Mouse (Mus musculus) limb, embryonic 11.5 days (tissue): ENCODE measurements around the gene Zfand2b. TPM values are rescaled to one million over a fixed set of nuclear protein-coding genes. Genes with fewer than 3 reads are reported as not detected.
A peak's percentile ranks its signal among the peaks of the same experiment; 100 is the strongest.

Experiments
- ATAC-seq: fragments of 200-750 bp; cut with Nextera tagmentation; 2 replicates; pipeline ENCODE4 v1.8.0; 2017; ENCODE audit warnings: low read depth; ENCODE audit not compliant: insufficient number of reproducible peaks, low FRiP score, low TSS enrichment
- DNase-seq: peaks from one replicate; pipeline ENCODE4 v3.0.0-alpha.2; 2015; ENCODE audit warnings: low spot score
- H3K27ac ChIP-seq: fragments of 300-500 bp; sonication (generic); replicated peaks from 2 replicates; pipeline ENCODE4 v1.5.1; 2014; ENCODE audit warnings: low read depth, mild to moderate bottlenecking, low read length
- H3K27me3 ChIP-seq: fragments of 300-500 bp; sonication (generic); 2 replicates; pipeline ENCODE4 v1.6.1; 2014; ENCODE audit warnings: mild to moderate bottlenecking, low read length, mixed read lengths; ENCODE audit not compliant: control insufficient read depth, insufficient read depth
- H3K36me3 ChIP-seq: fragments of 300-500 bp; sonication (generic); 2 replicates; pipeline ENCODE4 v1.6.1; 2014; ENCODE audit warnings: mild to moderate bottlenecking, low read length, moderate library complexity, mixed read lengths; ENCODE audit not compliant: control insufficient read depth, insufficient read depth
- H3K4me1 ChIP-seq: fragments of 300-500 bp; sonication (generic); 2 replicates; pipeline ENCODE4 v1.6.1; 2014; ENCODE audit warnings: low read length, mixed read lengths; ENCODE audit not compliant: control insufficient read depth, insufficient read depth
- H3K4me2 ChIP-seq: fragments of 300-500 bp; sonication (generic); 2 replicates; pipeline ENCODE4 v1.6.1; 2014; ENCODE audit warnings: low read depth, mild to moderate bottlenecking, moderate library complexity; ENCODE audit not compliant: severe bottlenecking
- H3K4me3 ChIP-seq: fragments of 300-500 bp; sonication (generic); 2 replicates; pipeline ENCODE4 v1.5.1; 2014; ENCODE audit warnings: low read depth, low read length
- H3K9ac ChIP-seq: fragments of 300-500 bp; sonication (generic); 2 replicates; pipeline ENCODE4 v1.6.1; 2014; ENCODE audit warnings: mild to moderate bottlenecking, low read length
- H3K9me3 ChIP-seq: fragments of 300-500 bp; sonication (generic); 2 replicates; pipeline ENCODE4 v1.6.1; 2016; ENCODE audit warnings: low read length; ENCODE audit not compliant: control insufficient read depth
- WGBS: fragments of 180-500 bp; shearing (Covaris S2); extraction: QIAGEN DNeasy Blood & Tissue Kit; methylation state at CpG from one replicate; pipeline ENCODE4 v1.1.7; 2014; 5-methylcytosine and 5-hydroxymethylcytosine counted together
- microRNA-seq: library from miRNA; unstranded; fragments of <30 nt; microRNA quantifications from one replicate; pipeline ENCODE4, GENCODE M21; 2016
- polyA plus RNA-seq: library from polyadenylated mRNA; unstranded; fragments of >200 nt; fragmentation: Nextera tagmentation; extraction: Ambion mirVana; gene quantifications from 2 replicates; pipeline ENCODE4 v1.2.1, GENCODE M21; 2014

Gene Zfand2b
- polyA plus RNA-seq, 1 experiment from 2014 or later, result 31.3 TPM

DNA sequence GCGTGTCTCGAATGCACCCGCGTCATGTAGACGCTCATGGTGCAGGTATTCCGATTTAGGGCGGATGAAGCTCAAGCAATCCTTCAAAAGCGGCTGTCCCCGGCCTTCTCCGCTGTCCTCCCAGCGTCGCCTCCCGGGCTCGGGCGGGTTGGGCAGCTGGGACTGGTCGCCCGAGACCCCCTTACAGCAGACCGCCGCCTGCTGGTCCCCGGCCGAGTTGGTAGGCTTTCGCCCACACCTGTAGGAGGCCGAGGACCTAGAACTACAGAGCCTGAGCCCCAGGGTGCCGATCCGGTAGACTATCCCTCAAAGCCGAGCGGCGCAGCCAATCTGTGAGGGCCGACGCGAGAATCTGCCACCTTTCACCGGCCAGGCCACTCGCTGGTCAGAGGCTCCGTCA lies 51.1 kb downstream of the Zfand2b start, which contains the start of gene Tuba4a:
Tuba4a (minus strand) TSS at position 335 of the 400 bp plus-strand sequence.
- Histone ChIP-seq H3K36me3 (peaks cover 2% of the 10 kb centered on the region; the same call in 1 of the 2 replicates), H3K9ac (peak within 1 kb of the TSS; percentile 40), H3K4me3 (peak within 1 kb of the TSS; percentile 45), H3K4me1 (peaks cover 17% of the 10 kb centered on the region), H3K9me3 (no peaks in the 10 kb centered on the region), H3K27ac (no peak within 1 kb of the TSS), H3K4me2 (peak within 1 kb of the TSS; percentile 96), H3K27me3 (peaks cover 40% of the 10 kb centered on the region)
- WGBS, result under 1% methylated on average over 34 of the region's 34 CpGs
- DNase-seq (no peak), ATAC-seq (peak; percentile 44; the same call in 1 of the 2 replicates)

Small RNA genes within 50 kb of the gene (microRNA-seq; reads per million reads assigned to microRNA genes)
- gene Gm27943, result not detected

Other genes starting within 250 kb of the Zfand2b start
- not detected in 2 replicates for gene Cfap65, start 233.0 kb upstream of the Zfand2b start, polyA plus RNA-seq
- gene Ihh, start 217.0 kb upstream of the Zfand2b start, polyA plus RNA-seq, result 0.27 and 0.61 TPM in 2 replicates
- gene Nhej1, start 43.4 kb upstream of the Zfand2b start, polyA plus RNA-seq, result 11.2 and 12.7 TPM in 2 replicates
- not detected in 2 replicates for gene Slc23a3, start 34.8 kb upstream of the Zfand2b start, polyA plus RNA-seq
- 37.9 and 38.1 TPM in 2 replicates for gene Cnppd1, start 25.9 kb upstream of the Zfand2b start, polyA plus RNA-seq
- gene Retreg2, start 25.9 kb upstream of the Zfand2b start, polyA plus RNA-seq, result 30.4 and 32.6 TPM in 2 replicates
- gene Abcb6, start 11.7 kb downstream of the Zfand2b start, polyA plus RNA-seq, result 24.8 and 28.1 TPM in 2 replicates
- 17.5 and 19.7 TPM in 2 replicates for gene Ankzf1, start 23.5 kb downstream of the Zfand2b start, polyA plus RNA-seq
- gene Atg9a, start 23.6 kb downstream of the Zfand2b start, polyA plus RNA-seq, result 15.1 and 18.0 TPM in 2 replicates
- gene Glb1l, start 42.2 kb downstream of the Zfand2b start, polyA plus RNA-seq, result 17.7 and 18.5 TPM in 2 replicates
- gene Stk16, start 42.2 kb downstream of the Zfand2b start, polyA plus RNA-seq, result 125 and 132 TPM in 2 replicates
- 14.0 and 16.4 TPM in 2 replicates for gene Tuba4a, start 51.2 kb downstream of the Zfand2b start, polyA plus RNA-seq
- gene A630095N17Rik, start 63.5 kb downstream of the Zfand2b start, polyA plus RNA-seq, result not detected in 2 replicates
- gene Dnajb2, start 67.8 kb downstream of the Zfand2b start, polyA plus RNA-seq, result 16.9 and 17.6 TPM in 2 replicates
- gene Ptprn, start 95.9 kb downstream of the Zfand2b start, polyA plus RNA-seq, result 0.16 and 0.17 TPM in 2 replicates
- gene Resp18, start 109.8 kb downstream of the Zfand2b start, polyA plus RNA-seq, result not detected in 2 replicates
- 112 TPM in 2 replicates for gene Dnpep, start 149.3 kb downstream of the Zfand2b start, polyA plus RNA-seq
- 5.0 and 5.3 TPM in 2 replicates for gene Des, start 191.7 kb downstream of the Zfand2b start, polyA plus RNA-seq
- 32.9 and 33.6 TPM in 2 replicates for gene Speg, start 206.7 kb downstream of the Zfand2b start, polyA plus RNA-seq